Mouse (Mus musculus) naive thymus-derived CD4-positive, alpha-beta T cell, adult 2 months (primary cell): ENCODE data around the gene Bcl2a1d.
"Not testable (repeated sequence)": the region's sequence is repeated elsewhere in the genome, so short reads cannot be mapped to it uniquely, and the experiment has no call there.

Experiments
- DNase-seq: peaks from one replicate; pipeline ENCODE4 v3.0.0-alpha.2; 2011; ENCODE audit warnings: low read depth

The Bcl2a1d gene

GRCm38 (mm10) chr9:88731728-88732127, at the start of gene Bcl2a1d:
Gene Bcl2a1d (minus strand): TSS chr9:88731914.
- DNase-seq, result peak; percentile 78

- DNase-seq, result not testable (repeated sequence)
Measured at GRCm38 (mm10) chr9:88770239-88770638, 38.5 kb upstream of the Bcl2a1d start.

GRCm38 (mm10) chr9:88769470-88769869, 37.8 kb upstream of the Bcl2a1d start:
- not testable (repeated sequence) for DNase-seq

GRCm38 (mm10) chr9:88746687-88747086, 15.0 kb upstream of the Bcl2a1d start:
- DNase-seq, result not testable (repeated sequence)

- not testable (repeated sequence) for DNase-seq
Measured at GRCm38 (mm10) chr9:88746046-88746445, 14.3 kb upstream of the Bcl2a1d start.

GRCm38 (mm10) chr9:88735289-88735688, 3.6 kb upstream of the Bcl2a1d start:
- DNase-seq, result not testable (repeated sequence)

- DNase-seq, result not testable (repeated sequence)
Measured at GRCm38 (mm10) chr9:88733182-88733581, 1.5 kb upstream of the Bcl2a1d start.

- not testable (repeated sequence) for DNase-seq
Measured at GRCm38 (mm10) chr9:88732334-88732733, 620 bp upstream of the Bcl2a1d start.

GRCm38 (mm10) chr9:88728311-88728710, 3.4 kb downstream of the Bcl2a1d start:
- DNase-seq, result not testable (repeated sequence)

GRCm38 (mm10) chr9:88721628-88722027, 10.1 kb downstream of the Bcl2a1d start:
- DNase-seq, result not testable (repeated sequence)

- peak; percentile 43 for DNase-seq
Measured at GRCm38 (mm10) chr9:88719989-88720537, 11.7 kb downstream of the Bcl2a1d start, which contains the start of gene Mthfsl. Gene Mthfsl (minus strand): TSS chr9:88720296.

- peak; percentile 47 for DNase-seq
Measured at GRCm38 (mm10) chr9:88719073-88719921, 12.4 kb downstream of the Bcl2a1d start.

GRCm38 (mm10) chr9:88718593-88718992, 13.1 kb downstream of the Bcl2a1d start:
- DNase-seq, result not testable (repeated sequence)

GRCm38 (mm10) chr9:88718140-88718539, 13.6 kb downstream of the Bcl2a1d start:
- peak; percentile 55 for DNase-seq

GRCm38 (mm10) chr9:88714515-88714914, 17.2 kb downstream of the Bcl2a1d start:
- DNase-seq, result not testable (repeated sequence)

- not testable (repeated sequence) for DNase-seq
Measured at GRCm38 (mm10) chr9:88712164-88712749, 19.5 kb downstream of the Bcl2a1d start.

- DNase-seq, result not testable (repeated sequence)
Measured at GRCm38 (mm10) chr9:88710910-88711438, 20.7 kb downstream of the Bcl2a1d start.

GRCm38 (mm10) chr9:88710439-88710838, 21.3 kb downstream of the Bcl2a1d start:
- DNase-seq, result not testable (repeated sequence)

GRCm38 (mm10) chr9:88709794-88710193, 21.9 kb downstream of the Bcl2a1d start:
- peak; percentile 16 for DNase-seq

GRCm38 (mm10) chr9:88709304-88709703, 22.4 kb downstream of the Bcl2a1d start:
- DNase-seq, result no peak

GRCm38 (mm10) chr9:88706700-88707099, 25.0 kb downstream of the Bcl2a1d start:
- DNase-seq, result no peak

GRCm38 (mm10) chr9:88705157-88705556, 26.6 kb downstream of the Bcl2a1d start:
- not testable (repeated sequence) for DNase-seq
